Mouse (Mus musculus): ENCODE measurements around the gene Man2b1. TPM values are rescaled to one million over a fixed set of nuclear protein-coding genes. Genes with fewer than 3 reads are reported as not detected.

The Man2b1 gene
- 29.5 TPM for polyA plus RNA-seq (2015; fragmentation: Illumina TruSeq; extraction: RNeasy Lipid Tissue Mini Kit (QIAGEN cat#74804); ENCODE audit: low read depth, low replicate concordance)

DNA sequence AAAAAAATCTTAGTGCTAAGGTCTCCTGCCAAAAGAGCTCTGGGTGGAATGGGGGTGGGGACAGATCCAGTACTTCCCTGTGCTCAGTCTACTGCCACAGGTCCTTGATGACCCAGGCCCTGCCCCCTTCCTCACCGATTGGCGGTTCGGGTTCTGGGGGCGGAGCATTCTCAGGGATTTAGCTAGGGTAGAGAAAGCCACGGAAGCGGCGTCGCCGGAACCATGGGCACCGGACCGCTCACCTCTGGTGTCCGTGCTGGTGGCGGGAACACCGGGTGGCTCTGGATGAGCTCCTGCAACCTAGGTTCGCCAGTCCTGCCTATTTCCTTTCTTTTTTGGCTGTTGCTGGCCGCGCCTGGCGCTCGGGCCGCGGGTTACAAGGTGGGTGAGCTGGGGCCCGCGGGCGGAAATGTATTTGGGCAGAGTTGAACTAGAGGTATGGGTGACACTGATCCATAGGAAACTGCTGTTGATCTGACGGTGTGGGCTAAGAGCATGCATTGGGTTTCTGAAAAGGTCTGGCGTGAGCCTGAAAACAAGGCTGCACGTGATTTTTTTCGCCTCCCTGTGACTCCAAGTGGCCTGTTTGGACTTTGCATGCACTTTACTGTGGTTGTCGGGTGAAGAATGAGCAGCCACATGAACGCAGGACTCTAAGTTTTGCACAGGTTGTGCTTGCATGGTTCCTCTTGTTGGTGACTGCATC, at the start of gene Man2b1:
TSS of gene Man2b1 (plus strand) at position 163 of the 706 bp plus-strand sequence.

DNA sequence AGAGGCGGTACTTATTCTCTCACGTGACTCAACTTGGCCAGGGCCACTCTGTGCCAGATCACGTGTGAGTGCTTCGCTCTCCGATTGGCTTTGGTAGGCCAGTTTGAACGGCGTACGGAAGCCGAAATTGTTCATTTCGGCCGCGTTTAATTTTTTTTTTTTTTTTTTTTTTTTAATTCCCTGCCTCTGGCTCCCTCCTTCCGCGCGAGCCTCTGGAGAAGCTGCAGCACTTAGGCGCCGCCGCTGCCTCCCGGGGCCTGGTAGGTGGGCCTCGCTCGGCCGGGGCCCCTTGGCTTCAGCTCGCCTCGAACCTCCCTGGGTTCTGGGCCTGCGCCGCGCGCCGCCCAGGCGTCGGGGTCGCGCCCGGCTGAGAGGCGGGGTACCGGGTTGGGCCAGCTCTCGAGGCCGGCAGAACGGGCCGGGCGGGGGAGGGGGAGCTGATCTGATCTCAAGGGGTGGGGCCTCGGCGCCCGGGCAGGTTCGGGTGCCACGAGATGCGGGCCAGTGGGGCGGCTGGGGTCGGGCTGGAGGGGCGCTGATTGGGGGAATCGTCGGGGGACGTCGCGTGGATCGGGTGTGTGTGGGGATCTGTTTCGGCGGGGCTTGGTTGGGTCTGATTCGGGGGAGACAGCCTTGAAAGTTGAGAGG, 46.2 kb upstream of the Man2b1 start, which contains the start of gene Tnpo2:
TSS of gene Tnpo2 (plus strand) at position 198 of the 648 bp plus-strand sequence.

DNA sequence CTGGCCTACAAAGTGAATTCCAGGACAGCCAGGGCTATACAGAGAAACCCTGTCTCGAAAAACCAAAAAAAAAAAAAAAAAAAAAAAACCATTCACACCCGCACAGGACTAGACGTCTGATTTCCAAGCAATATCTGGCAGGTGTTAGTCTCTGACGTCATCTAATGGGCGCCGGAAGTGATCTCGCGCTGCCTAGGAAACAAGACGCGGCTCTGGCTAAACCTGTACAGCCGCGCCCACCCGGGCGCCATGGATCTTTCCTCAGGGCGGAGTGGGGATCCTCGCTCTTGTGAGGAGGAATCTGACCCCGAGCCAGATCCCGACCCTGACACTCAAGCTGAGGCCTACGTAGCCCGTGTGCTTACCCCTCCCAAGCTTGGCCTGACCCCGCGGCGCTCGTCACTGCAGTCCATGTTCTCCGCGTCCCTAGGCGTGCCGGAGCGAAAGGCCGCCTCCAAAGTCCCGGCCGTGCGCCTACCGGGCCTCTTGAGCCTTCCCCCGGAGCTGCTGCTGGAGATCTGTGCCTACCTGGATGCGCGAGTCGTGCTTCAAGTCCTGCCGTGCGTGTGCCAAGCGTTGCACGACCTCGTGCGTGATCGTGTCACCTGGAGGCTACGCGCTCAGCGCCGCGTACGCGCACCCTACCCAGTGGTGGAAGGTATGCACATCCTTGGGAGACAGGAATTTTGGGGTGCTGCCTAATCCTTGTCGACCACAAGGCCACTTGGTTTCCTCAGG, 23.0 kb upstream of the Man2b1 start, which contains the start of gene Fbxw9:
TSS of gene Fbxw9 (plus strand) at position 177 of the 738 bp plus-strand sequence.

DNA sequence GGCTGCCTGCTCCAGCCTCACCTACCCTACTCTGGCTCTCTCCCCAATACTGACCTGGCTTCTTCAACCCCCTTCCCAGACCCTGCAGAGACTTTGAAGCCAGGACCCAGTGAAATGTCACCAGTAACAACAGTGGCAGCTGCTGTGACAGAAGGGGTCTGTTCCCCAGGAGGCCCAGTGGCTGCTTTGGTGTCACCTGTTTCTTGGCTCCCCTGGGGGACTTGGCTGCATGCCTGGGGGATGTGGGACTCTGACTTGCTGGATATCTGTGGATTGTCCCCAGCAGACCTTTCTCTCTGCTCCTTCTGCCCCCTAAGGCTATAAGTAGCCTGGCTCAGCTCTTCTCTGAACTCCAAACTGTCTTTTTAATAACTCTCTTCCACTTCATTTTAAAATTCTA, 15.1 kb upstream of the Man2b1 start, which contains the start of gene Gm5741:
TSS of gene Gm5741 (minus strand) at position 1 of the 400 bp plus-strand sequence.

DNA sequence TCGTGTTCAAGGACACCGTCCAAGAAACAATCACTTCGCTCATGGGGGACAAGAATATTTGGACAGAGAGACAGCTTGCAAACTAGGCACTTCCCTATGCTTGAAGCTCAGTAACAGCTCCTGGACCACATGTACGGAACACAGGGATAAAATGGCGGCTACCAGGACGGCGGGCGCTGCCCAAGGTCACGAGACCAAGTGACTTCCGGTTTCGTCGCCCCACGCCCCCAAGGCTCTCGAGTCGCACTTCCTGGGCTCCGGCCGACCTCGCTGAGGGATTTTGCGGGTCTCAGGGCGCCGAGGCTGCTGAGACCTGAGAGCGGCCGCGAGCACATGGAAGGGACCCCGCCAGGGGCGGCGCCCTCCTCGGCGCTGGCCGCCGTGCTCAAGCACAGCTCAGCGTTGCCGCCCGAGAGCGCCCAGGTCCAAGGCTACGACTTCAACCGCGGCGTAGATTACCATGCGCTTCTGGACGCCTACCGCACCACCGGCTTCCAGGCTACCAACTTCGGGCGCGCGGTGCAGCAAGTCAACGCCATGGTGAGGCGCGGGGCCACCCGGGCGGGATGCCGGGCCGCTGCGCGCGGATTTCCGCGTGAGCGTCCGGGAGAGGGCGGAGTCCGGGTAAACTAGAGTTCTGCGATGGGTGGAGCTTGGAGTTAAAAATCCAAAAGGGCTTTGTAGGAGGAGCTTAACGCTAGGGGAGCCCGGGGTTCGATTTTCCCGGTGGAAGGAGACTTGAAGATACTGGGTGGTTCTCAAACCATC, 11.4 kb upstream of the Man2b1 start, which contains the start of gene Dhps:
TSS of gene Dhps (plus strand) at position 244 of the 768 bp plus-strand sequence.

DNA sequence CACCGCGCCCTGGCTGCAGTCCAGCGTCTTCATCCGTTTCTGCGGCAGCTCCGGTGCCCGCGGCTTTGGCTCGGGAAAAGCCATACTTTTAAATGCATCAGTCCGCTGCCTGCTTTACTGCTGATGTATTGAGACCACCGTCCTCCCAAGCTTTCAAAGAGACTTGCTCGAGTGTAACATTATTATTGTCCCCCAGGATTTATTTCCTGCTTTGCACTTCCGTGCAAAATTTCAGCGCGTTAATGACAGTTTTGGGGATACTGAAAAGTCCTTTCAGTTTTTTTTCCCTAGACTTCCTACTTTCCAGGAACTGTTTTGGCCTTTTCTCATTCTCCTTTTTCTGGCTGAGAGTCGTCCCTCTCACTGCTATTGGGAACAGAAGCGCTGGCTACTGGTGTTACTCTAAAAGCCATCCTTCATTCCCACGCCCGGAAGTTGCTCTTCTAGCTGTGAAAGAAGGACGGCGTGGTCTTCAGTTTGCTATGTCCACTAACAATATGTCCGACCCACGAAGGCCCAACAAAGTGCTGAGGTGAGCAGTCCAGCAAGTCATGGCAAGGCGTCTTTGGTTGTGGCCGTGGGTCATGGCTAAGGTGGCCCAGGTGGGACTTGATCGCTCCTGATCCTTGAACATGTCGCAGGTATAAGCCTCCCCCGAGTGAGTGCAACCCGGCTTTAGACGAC, 2.4 kb upstream of the Man2b1 start, which contains the start of gene Wdr83os:
TSS of gene Wdr83os (plus strand) at position 209 of the 684 bp plus-strand sequence.

DNA sequence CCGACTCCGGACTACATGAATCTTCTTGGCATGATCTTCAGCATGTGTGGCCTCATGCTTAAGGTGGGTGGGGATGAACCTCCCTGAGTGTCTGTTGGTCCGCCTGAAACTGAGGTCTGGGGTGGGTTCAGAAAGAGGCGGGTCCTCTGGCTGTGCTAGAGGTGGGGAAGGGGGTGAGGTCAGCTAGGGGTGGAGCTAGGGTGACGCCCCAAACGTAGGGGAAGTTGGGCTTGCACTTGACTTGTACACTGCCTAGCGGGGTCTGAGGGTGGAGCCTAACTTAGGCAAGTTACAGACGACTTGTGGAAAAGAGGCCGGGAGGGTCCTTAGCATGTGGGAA, 1.9 kb upstream of the Man2b1 start, which contains the start of gene Wdr83:
TSS of gene Wdr83 (minus strand) at position 91 of the 340 bp plus-strand sequence.

DNA sequence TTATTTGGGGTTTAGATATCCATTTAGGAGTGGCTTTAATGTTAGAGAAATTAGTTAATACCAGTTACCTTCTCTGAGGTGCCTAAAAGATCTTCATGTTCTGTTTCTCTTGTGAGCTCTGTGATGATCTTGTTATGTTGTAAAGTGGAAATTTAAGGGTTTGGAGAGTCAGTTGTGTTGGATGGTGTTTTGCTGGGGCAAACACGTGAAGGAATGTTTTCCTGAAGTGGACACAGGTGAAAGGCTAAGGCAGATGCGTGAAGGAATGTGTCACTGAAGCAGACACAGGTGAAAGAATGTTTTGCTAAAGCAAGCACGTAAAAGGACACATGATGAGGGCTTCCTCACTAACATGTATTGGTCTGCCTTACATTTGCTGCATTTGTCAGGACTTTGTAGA, 39.9 kb downstream of the Man2b1 start, which contains the start of gene Zfp791:
TSS of gene Zfp791 (minus strand) at position 101 of the 400 bp plus-strand sequence.

Other genes starting within 250 kb of the Man2b1 start
- gene Rad23a, start 242.6 kb upstream of the Man2b1 start, polyA plus RNA-seq (2015; fragmentation: Illumina TruSeq; extraction: RNeasy Lipid Tissue Mini Kit (QIAGEN cat#74804); ENCODE audit: low read depth, low replicate concordance) = 79.6 TPM
- 635 TPM for gene Calr, start 236.3 kb upstream of the Man2b1 start, polyA plus RNA-seq (2015; fragmentation: Illumina TruSeq; extraction: RNeasy Lipid Tissue Mini Kit (QIAGEN cat#74804); ENCODE audit: low read depth, low replicate concordance)
- 39.4 TPM for gene Farsa, start 226.3 kb upstream of the Man2b1 start, polyA plus RNA-seq (2015; fragmentation: Illumina TruSeq; extraction: RNeasy Lipid Tissue Mini Kit (QIAGEN cat#74804); ENCODE audit: low read depth, low replicate concordance)
- 5.3 TPM for gene Syce2, start 211.2 kb upstream of the Man2b1 start, polyA plus RNA-seq (2015; fragmentation: Illumina TruSeq; extraction: RNeasy Lipid Tissue Mini Kit (QIAGEN cat#74804); ENCODE audit: low read depth, low replicate concordance)
- 39.4 TPM for gene Gcdh, start 189.3 kb upstream of the Man2b1 start, polyA plus RNA-seq (2015; fragmentation: Illumina TruSeq; extraction: RNeasy Lipid Tissue Mini Kit (QIAGEN cat#74804); ENCODE audit: low read depth, low replicate concordance)
- not detected for gene Klf1, start 181.3 kb upstream of the Man2b1 start, polyA plus RNA-seq (2015; fragmentation: Illumina TruSeq; extraction: RNeasy Lipid Tissue Mini Kit (QIAGEN cat#74804); ENCODE audit: low read depth, low replicate concordance)
- 5.7 TPM for gene Dnase2a, start 174.7 kb upstream of the Man2b1 start, polyA plus RNA-seq (2015; fragmentation: Illumina TruSeq; extraction: RNeasy Lipid Tissue Mini Kit (QIAGEN cat#74804); ENCODE audit: low read depth, low replicate concordance)
- 44.7 TPM for gene Mast1, start 145.9 kb upstream of the Man2b1 start, polyA plus RNA-seq (2015; fragmentation: Illumina TruSeq; extraction: RNeasy Lipid Tissue Mini Kit (QIAGEN cat#74804); ENCODE audit: low read depth, low replicate concordance)
- 1.1 TPM for gene Rtbdn, start 136.3 kb upstream of the Man2b1 start, polyA plus RNA-seq (2015; fragmentation: Illumina TruSeq; extraction: RNeasy Lipid Tissue Mini Kit (QIAGEN cat#74804); ENCODE audit: low read depth, low replicate concordance)
- gene Gm49661, start 113.8 kb upstream of the Man2b1 start, polyA plus RNA-seq (2015; fragmentation: Illumina TruSeq; extraction: RNeasy Lipid Tissue Mini Kit (QIAGEN cat#74804); ENCODE audit: low read depth, low replicate concordance) = not detected
- gene Prdx2, start 113.7 kb upstream of the Man2b1 start, polyA plus RNA-seq (2015; fragmentation: Illumina TruSeq; extraction: RNeasy Lipid Tissue Mini Kit (QIAGEN cat#74804); ENCODE audit: low read depth, low replicate concordance) = 473 TPM
- 42.3 TPM for gene Rnaseh2a, start 113.5 kb upstream of the Man2b1 start, polyA plus RNA-seq (2015; fragmentation: Illumina TruSeq; extraction: RNeasy Lipid Tissue Mini Kit (QIAGEN cat#74804); ENCODE audit: low read depth, low replicate concordance)
- gene Junb, start 104.6 kb upstream of the Man2b1 start, polyA plus RNA-seq (2015; fragmentation: Illumina TruSeq; extraction: RNeasy Lipid Tissue Mini Kit (QIAGEN cat#74804); ENCODE audit: low read depth, low replicate concordance) = 57.7 TPM
- gene Hook2, start 92.7 kb upstream of the Man2b1 start, polyA plus RNA-seq (2015; fragmentation: Illumina TruSeq; extraction: RNeasy Lipid Tissue Mini Kit (QIAGEN cat#74804); ENCODE audit: low read depth, low replicate concordance) = 10.3 TPM
- not detected for gene Best2, start 68.7 kb upstream of the Man2b1 start, polyA plus RNA-seq (2015; fragmentation: Illumina TruSeq; extraction: RNeasy Lipid Tissue Mini Kit (QIAGEN cat#74804); ENCODE audit: low read depth, low replicate concordance)
- 210 TPM for gene Asna1, start 58.0 kb upstream of the Man2b1 start, polyA plus RNA-seq (2015; fragmentation: Illumina TruSeq; extraction: RNeasy Lipid Tissue Mini Kit (QIAGEN cat#74804); ENCODE audit: low read depth, low replicate concordance)
- 98.7 TPM for gene Trir, start 56.4 kb upstream of the Man2b1 start, polyA plus RNA-seq (2015; fragmentation: Illumina TruSeq; extraction: RNeasy Lipid Tissue Mini Kit (QIAGEN cat#74804); ENCODE audit: low read depth, low replicate concordance)
- gene Tnpo2, start 46.4 kb upstream of the Man2b1 start, polyA plus RNA-seq (2015; fragmentation: Illumina TruSeq; extraction: RNeasy Lipid Tissue Mini Kit (QIAGEN cat#74804); ENCODE audit: low read depth, low replicate concordance) = 86.8 TPM
- 19.6 TPM for gene Fbxw9, start 23.2 kb upstream of the Man2b1 start, polyA plus RNA-seq (2015; fragmentation: Illumina TruSeq; extraction: RNeasy Lipid Tissue Mini Kit (QIAGEN cat#74804); ENCODE audit: low read depth, low replicate concordance)
- 7.4 TPM for gene Gm5741, start 15.3 kb upstream of the Man2b1 start, polyA plus RNA-seq (2015; fragmentation: Illumina TruSeq; extraction: RNeasy Lipid Tissue Mini Kit (QIAGEN cat#74804); ENCODE audit: low read depth, low replicate concordance)
- 80.6 TPM for gene Dhps, start 11.5 kb upstream of the Man2b1 start, polyA plus RNA-seq (2015; fragmentation: Illumina TruSeq; extraction: RNeasy Lipid Tissue Mini Kit (QIAGEN cat#74804); ENCODE audit: low read depth, low replicate concordance)
- 86.9 TPM for gene Wdr83os, start 2.5 kb upstream of the Man2b1 start, polyA plus RNA-seq (2015; fragmentation: Illumina TruSeq; extraction: RNeasy Lipid Tissue Mini Kit (QIAGEN cat#74804); ENCODE audit: low read depth, low replicate concordance)
- gene Wdr83, start 2.0 kb upstream of the Man2b1 start, polyA plus RNA-seq (2015; fragmentation: Illumina TruSeq; extraction: RNeasy Lipid Tissue Mini Kit (QIAGEN cat#74804); ENCODE audit: low read depth, low replicate concordance) = 34.9 TPM
- 6.6 TPM for gene Zfp791, start 39.8 kb downstream of the Man2b1 start, polyA plus RNA-seq (2015; fragmentation: Illumina TruSeq; extraction: RNeasy Lipid Tissue Mini Kit (QIAGEN cat#74804); ENCODE audit: low read depth, low replicate concordance)
- not detected for gene Cks1brt, start 68.7 kb downstream of the Man2b1 start, polyA plus RNA-seq (2015; fragmentation: Illumina TruSeq; extraction: RNeasy Lipid Tissue Mini Kit (QIAGEN cat#74804); ENCODE audit: low read depth, low replicate concordance)
- gene Olfr371, start 142.7 kb downstream of the Man2b1 start, polyA plus RNA-seq (2015; fragmentation: Illumina TruSeq; extraction: RNeasy Lipid Tissue Mini Kit (QIAGEN cat#74804); ENCODE audit: low read depth, low replicate concordance) = not detected
- gene Orc6, start 216.4 kb downstream of the Man2b1 start, polyA plus RNA-seq (2015; fragmentation: Illumina TruSeq; extraction: RNeasy Lipid Tissue Mini Kit (QIAGEN cat#74804); ENCODE audit: low read depth, low replicate concordance) = 45.2 TPM
- gene Vps35, start 216.5 kb downstream of the Man2b1 start, polyA plus RNA-seq (2015; fragmentation: Illumina TruSeq; extraction: RNeasy Lipid Tissue Mini Kit (QIAGEN cat#74804); ENCODE audit: low read depth, low replicate concordance) = 169 TPM

All from brain, adult 10 weeks (tissue).